Mouse (Mus musculus): Measurements from ENCODE around the gene Zfand3. TPM values are rescaled to one million over a fixed set of nuclear protein-coding genes. Genes with fewer than 3 reads are reported as not detected.
A peak's percentile ranks its signal among the peaks of the same experiment; 100 is the strongest.

Zfand3 gene
- total RNA-seq, 2 experiments from 2014 or later, result 113 to 117 TPM

- peak in 1 of 2 experiments; percentile 3 for DNase-seq
Measured at GRCm38 (mm10) chr17:30195591-30196183, 191.2 kb downstream of the Zfand3 start.

GRCm38 (mm10) chr17:30196401-30197279 is 192.1 kb downstream of the Zfand3 start:
- peak; percentile 16 to 19 for DNase-seq

DNA sequence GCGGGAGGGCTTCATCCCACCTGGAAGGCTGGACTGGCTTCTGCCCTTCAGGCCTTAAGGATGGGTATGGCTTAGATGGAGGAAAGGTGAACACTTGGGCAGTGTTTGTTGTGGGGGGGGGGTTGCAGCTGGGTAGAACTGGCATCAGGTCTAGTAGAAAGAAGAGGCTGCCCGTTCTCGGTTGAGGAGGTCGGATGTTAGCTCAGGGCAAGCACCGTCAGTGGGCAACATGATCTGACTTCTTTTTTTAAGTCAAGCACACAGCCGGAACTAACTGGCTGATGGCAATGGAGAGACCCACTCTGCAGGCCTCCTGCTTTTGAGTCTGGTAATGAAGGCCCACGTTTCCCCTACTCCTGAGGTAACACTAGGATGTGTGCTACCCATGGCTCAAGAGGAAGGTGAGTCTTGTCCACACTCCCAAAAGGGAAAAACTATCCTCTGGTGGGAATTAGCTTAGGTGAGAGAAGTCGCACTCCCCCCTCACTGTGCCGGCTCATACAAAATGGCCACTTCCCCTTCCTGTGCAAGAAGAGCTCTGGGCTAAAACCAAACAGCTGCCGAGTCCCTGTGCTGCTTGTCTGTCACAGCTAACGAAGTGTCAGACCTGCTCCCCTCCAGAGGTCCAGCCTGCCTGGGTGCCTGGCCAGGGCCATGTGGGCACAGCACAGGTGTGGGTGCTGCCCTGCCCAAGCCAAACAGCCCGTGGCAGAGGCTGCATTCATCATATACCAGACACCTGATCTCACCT is 192.9 kb downstream of the Zfand3 start:
- DNase-seq, result peak in 1 of 2 experiments; percentile 9

DNA sequence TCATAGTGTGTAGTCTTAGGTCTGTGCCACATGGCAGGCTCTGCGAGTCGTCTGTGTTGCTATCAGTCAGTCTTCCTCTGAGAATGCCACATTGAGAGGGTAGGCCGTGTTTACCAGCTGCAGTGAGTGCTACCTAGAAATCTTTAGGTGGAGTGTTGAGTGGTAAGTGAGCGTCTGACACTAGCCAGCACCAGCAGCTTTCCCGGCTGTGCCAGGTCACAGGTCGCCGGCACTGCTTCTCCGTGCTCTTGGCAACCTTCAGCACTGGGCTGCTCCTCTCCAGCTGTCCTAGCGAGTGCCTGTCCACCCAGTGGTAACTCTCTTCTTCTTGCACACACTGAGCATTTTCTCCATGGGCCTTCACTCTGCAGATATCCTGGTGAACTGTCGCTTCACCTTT is 193.9 kb downstream of the Zfand3 start:
- peak in 1 of 2 experiments; percentile 9 for DNase-seq

GRCm38 (mm10) chr17:30199374-30200247 is 195.1 kb downstream of the Zfand3 start:
- DNase-seq, result peak in 1 of 2 experiments; percentile 2

- no peak for DNase-seq
Measured at GRCm38 (mm10) chr17:30200283-30200682, 195.8 kb downstream of the Zfand3 start.

GRCm38 (mm10) chr17:30205062-30205825 is 200.7 kb downstream of the Zfand3 start:
- DNase-seq, result no peak

GRCm38 (mm10) chr17:30210262-30210661 is 205.7 kb downstream of the Zfand3 start:
- no peak for DNase-seq

- DNase-seq, result no peak
Measured at GRCm38 (mm10) chr17:30210936-30211335, 206.4 kb downstream of the Zfand3 start.

DNA sequence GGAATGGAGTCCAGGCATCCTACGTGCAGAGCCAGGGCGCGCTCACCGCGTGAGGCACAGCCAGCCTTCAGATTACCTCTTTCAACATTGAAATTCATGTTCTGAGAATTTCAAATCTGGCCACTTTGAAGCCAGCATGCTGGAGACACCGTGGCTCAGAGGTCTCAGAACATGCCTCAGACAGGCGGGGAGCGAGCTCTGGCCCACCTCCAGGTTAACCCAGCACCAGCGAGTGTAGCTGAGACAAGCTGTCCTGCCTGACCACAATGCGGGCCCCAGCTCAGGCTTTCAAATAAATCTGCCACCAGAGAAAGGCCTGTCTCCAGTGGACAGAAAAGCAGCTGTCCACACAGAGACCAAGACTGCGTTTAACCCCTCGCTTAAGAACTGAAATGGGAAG is 208.1 kb downstream of the Zfand3 start:
- DNase-seq, result no peak

- DNase-seq, result no peak
Measured at GRCm38 (mm10) chr17:30213371-30213770, 208.8 kb downstream of the Zfand3 start.

- DNase-seq, result peak; percentile 61 to 68
Measured at GRCm38 (mm10) chr17:30214393-30214792, 209.9 kb downstream of the Zfand3 start.

DNA sequence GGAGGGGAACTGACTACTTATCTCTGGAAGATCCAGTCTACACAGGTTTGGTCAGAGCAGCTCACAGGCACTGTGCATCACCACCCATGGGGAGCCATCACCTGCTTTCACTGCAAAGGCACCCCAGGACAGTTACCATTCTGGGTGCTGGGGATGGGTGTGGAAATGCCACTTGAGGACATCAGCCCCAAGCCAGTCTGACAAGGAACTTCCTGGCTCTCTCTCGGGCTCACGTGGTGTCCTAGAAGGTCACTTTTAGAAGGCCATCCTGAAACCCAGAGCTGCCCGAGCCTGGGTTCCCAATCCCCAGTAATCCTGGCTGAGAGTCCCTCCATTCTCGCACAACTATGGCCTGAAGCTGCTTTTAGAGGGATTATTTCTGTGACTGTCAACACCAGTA is 211.2 kb downstream of the Zfand3 start:
- no peak for DNase-seq

GRCm38 (mm10) chr17:30221677-30222076 is 217.1 kb downstream of the Zfand3 start:
- DNase-seq, result no peak

DNA sequence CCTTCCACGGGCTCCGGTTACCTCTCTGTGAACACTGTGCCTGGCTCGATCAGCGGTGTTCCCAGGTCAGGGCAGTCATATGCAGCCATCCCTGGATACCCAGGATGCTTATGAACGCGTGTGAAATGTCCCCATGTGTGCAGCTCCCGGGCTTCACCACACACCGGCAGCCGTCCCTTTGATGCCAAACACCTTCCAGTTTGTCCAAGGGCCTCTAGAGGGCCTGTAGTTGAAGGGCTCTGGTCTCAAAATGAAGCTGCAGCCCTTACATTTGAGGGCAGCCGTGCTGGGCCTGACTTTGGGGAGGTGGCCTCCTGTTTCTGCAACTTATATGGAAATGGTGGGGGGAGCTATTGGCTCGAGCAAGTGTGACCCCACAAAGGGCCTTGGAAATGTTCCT is 217.8 kb downstream of the Zfand3 start:
- no peak for DNase-seq

GRCm38 (mm10) chr17:30222837-30223236 is 218.3 kb downstream of the Zfand3 start:
- no peak for DNase-seq

DNA sequence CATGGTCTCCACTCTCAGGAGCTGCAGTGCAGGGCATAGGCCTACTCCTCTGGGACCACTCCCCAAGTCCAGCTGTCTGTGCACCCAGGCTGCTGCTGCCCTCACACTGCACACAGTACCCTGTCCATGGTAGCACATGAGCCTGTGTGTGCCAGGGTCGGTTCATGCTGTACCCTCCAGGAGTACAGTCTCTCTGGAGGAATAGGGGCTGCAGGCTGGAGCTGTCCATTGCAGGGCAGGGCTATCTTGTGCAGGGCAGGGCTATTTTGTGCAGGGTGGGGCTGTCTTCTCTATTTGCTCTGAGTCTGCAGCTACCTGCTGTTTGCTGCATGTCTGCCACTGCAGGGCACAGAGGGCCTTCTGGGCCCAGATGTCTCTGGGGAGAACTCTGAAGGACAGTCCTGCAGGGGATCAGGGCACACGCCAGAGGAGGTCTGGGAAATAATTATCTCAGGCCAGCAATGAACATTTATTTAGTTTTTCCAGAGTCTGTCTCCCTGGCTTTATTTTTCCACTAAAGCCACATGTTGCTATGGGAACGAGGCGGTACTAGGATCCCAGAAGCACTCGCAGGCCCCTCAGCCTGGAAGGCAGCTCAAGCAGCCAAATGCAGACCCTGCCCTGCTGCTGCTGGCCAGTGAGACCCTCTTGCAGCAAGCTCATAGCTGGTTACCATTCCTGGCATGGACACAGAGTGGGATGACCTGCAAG is 220.7 kb downstream of the Zfand3 start:
- DNase-seq, result no peak

- peak in 1 of 2 experiments; percentile 27 for DNase-seq
Measured at GRCm38 (mm10) chr17:30228439-30229215, 224.1 kb downstream of the Zfand3 start.

DNA sequence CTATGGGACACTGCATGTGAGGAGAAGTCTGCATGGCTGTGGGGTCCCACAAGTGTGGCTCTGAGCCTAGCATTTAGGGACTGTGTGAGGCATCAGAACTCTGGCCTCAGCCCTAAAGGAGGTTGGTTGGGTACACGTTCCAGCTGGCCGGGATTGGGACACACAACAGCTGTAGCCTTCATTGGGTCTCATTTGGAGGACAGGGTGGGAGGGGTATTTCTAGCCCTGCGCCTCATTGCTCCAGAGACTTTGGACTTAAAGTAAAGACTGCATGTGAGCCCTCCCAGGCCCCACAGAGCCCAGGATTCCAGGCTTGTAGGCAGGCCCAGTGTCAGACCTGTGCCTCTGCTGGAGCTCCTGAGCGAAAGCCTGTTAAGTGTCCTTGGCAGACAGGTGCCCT is 225.9 kb downstream of the Zfand3 start:
- DNase-seq, result no peak

DNA sequence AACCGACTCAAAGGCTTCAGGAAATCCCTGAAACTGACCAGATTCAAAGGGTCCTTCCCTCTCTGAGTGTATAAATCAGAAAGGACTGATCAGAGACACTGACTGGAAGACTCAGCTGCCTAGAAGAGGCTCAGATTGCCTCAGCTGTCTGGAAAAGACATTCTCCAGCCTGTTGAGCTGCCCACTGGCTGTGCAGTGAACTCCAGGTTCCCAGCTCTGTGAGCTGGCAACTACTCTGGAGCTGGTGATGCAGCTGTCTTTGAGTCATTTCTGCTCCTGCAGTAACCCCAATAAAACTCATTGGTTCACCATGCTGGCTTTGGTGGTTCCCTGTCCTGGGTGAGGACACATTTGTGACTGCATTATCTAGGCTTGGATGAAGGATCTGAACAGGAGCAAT is 226.9 kb downstream of the Zfand3 start:
- no peak for DNase-seq
